Mouse (Mus musculus): ENCODE data around the gene Tmem238.
"Not testable (repeated sequence)": the region's sequence is repeated elsewhere in the genome, so short reads cannot be mapped to it uniquely, and the experiment has no call there.

DNA sequence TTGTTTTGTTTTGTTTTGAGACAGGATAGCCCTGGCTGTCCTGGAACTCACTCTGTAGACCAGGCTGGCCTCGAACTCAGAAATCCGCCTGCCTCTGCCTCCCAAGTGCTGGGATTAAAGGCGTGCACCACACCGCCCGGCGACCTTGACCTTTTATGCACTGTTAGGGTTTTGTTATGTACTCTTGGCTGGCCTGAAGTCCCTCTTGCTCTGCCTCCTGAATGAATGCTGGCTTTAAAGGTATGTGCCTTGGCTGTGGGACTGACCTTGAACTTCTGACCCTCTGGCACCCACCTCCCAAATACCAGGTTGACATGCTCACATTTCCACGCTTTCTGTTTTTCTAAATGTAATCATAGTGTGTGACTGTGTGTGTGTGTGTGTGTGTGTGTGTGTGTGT, 31.5 kb upstream of the Tmem238 start:
- not testable (repeated sequence) for TF ChIP-seq CTCF (IDR thresholded peaks at IDR 0.05; ENCODE audit: low read depth); EP300 (optimal IDR thresholded peaks at IDR 0.05)

Measured in stomach, postnatal 0 days (tissue).